Mouse (Mus musculus): ENCODE measurements around the gene Siglecg.

GRCm38 (mm10) chr7:43358556-43358955 is 49.4 kb upstream of the Siglecg start:
- TF ChIP-seq POLR2A (IDR thresholded peaks at IDR 0.05; ENCODE audit: borderline replicate concordance, low read depth, low read length) (no peak), CTCF (IDR thresholded peaks at IDR 0.05; ENCODE audit: low read depth, low read length) (no peak)
